Mouse (Mus musculus): Measurements from ENCODE around the gene Crip2. TPM values are rescaled to one million over a fixed set of nuclear protein-coding genes. Genes with fewer than 3 reads are reported as not detected.

Crip2 gene
- polyA plus RNA-seq, 1 experiment from 2014 or later = 444 TPM

- Histone ChIP-seq H3K4me2 (ENCODE audit: low read length) (no peak overlapping the region), H3K9me3 (ENCODE audit: control insufficient read depth, low read length) (no peaks in the 10 kb centered on the region), H3K4me3 (replicated peaks; ENCODE audit: low read length) (no peak overlapping the region), H3K4me1 (replicated peaks; ENCODE audit: control insufficient read depth, insufficient read depth, low read length) (no peaks in the 10 kb centered on the region), H3K9ac (replicated peaks; ENCODE audit: low read depth, low read length) (no peak overlapping the region), H3K27ac (ENCODE audit: low read length) (no peak overlapping the region), H3K27me3 (replicated peaks; ENCODE audit: control insufficient read depth, insufficient read depth, low read length) (no peaks in the 10 kb centered on the region), H3K36me3 (ENCODE audit: control insufficient read depth, insufficient read depth) (peaks cover 45% of the 10 kb centered on the region)
- WGBS = 96% methylated on average over 6 of the region's 6 CpGs
- ATAC-seq = no peak
Measured at GRCm38 (mm10) chr12:113124726-113125125, 15.3 kb upstream of the Crip2 start.

GRCm38 (mm10) chr12:113130732-113131131, 9.3 kb upstream of the Crip2 start:
- no peak overlapping the region for H3K4me3 ChIP-seq (replicated peaks; ENCODE audit: low read length)
- no peak for ATAC-seq
- 95% methylated on average over 8 of the region's 8 CpGs for WGBS
- H3K36me3 ChIP-seq (ENCODE audit: control insufficient read depth, insufficient read depth) = peaks cover 55% of the 10 kb centered on the region
- H3K4me2 ChIP-seq (ENCODE audit: low read length) = no peak overlapping the region
- no peak overlapping the region for H3K27ac ChIP-seq (ENCODE audit: low read length)
- H3K27me3 ChIP-seq (replicated peaks; ENCODE audit: control insufficient read depth, insufficient read depth, low read length) = no peaks in the 10 kb centered on the region
- H3K9me3 ChIP-seq (ENCODE audit: control insufficient read depth, low read length) = no peaks in the 10 kb centered on the region
- H3K9ac ChIP-seq (replicated peaks; ENCODE audit: low read depth, low read length) = no peak overlapping the region
- no peaks in the 10 kb centered on the region for H3K4me1 ChIP-seq (replicated peaks; ENCODE audit: control insufficient read depth, insufficient read depth, low read length)

GRCm38 (mm10) chr12:113131601-113132000, 8.4 kb upstream of the Crip2 start:
- no peak overlapping the region for H3K9ac ChIP-seq (replicated peaks; ENCODE audit: low read depth, low read length)
- no peak overlapping the region for H3K4me3 ChIP-seq (replicated peaks; ENCODE audit: low read length)
- H3K27me3 ChIP-seq (replicated peaks; ENCODE audit: control insufficient read depth, insufficient read depth, low read length) = no peaks in the 10 kb centered on the region
- no peak overlapping the region for H3K4me2 ChIP-seq (ENCODE audit: low read length)
- no peaks in the 10 kb centered on the region for H3K4me1 ChIP-seq (replicated peaks; ENCODE audit: control insufficient read depth, insufficient read depth, low read length)
- peaks cover 61% of the 10 kb centered on the region for H3K36me3 ChIP-seq (ENCODE audit: control insufficient read depth, insufficient read depth)
- H3K27ac ChIP-seq (ENCODE audit: low read length) = no peak overlapping the region
- no peak for ATAC-seq
- no peaks in the 10 kb centered on the region for H3K9me3 ChIP-seq (ENCODE audit: control insufficient read depth, low read length)
- 97% methylated on average over 14 of the region's 14 CpGs for whole genome bisulfite sequencing

GRCm38 (mm10) chr12:113132567-113132966, 7.5 kb upstream of the Crip2 start:
- H3K4me3 ChIP-seq (replicated peaks; ENCODE audit: low read length) = no peak overlapping the region
- H3K4me2 ChIP-seq (ENCODE audit: low read length) = no peak overlapping the region
- H3K27ac ChIP-seq (ENCODE audit: low read length) = no peak overlapping the region
- 49% methylated on average over 2 of the region's 2 CpGs for WGBS
- H3K36me3 ChIP-seq (ENCODE audit: control insufficient read depth, insufficient read depth) = peaks cover 68% of the 10 kb centered on the region
- H3K4me1 ChIP-seq (replicated peaks; ENCODE audit: control insufficient read depth, insufficient read depth, low read length) = no peaks in the 10 kb centered on the region
- H3K9me3 ChIP-seq (ENCODE audit: control insufficient read depth, low read length) = no peaks in the 10 kb centered on the region
- no peak overlapping the region for H3K9ac ChIP-seq (replicated peaks; ENCODE audit: low read depth, low read length)
- no peaks in the 10 kb centered on the region for H3K27me3 ChIP-seq (replicated peaks; ENCODE audit: control insufficient read depth, insufficient read depth, low read length)
- no peak for ATAC-seq

GRCm38 (mm10) chr12:113133260-113133659, 6.8 kb upstream of the Crip2 start:
- Histone ChIP-seq H3K27me3 (replicated peaks; ENCODE audit: control insufficient read depth, insufficient read depth, low read length) (no peaks in the 10 kb centered on the region), H3K4me1 (replicated peaks; ENCODE audit: control insufficient read depth, insufficient read depth, low read length) (no peaks in the 10 kb centered on the region), H3K36me3 (ENCODE audit: control insufficient read depth, insufficient read depth) (peaks cover 61% of the 10 kb centered on the region), H3K4me2 (ENCODE audit: low read length) (no peak overlapping the region), H3K27ac (ENCODE audit: low read length) (no peak overlapping the region), H3K9ac (replicated peaks; ENCODE audit: low read depth, low read length) (no peak overlapping the region), H3K9me3 (ENCODE audit: control insufficient read depth, low read length) (no peaks in the 10 kb centered on the region), H3K4me3 (replicated peaks; ENCODE audit: low read length) (no peak overlapping the region)
- 87% methylated on average over 9 of the region's 9 CpGs for WGBS
- no peak for ATAC-seq

- Histone ChIP-seq H3K36me3 (ENCODE audit: control insufficient read depth, insufficient read depth) (peaks cover 56% of the 10 kb centered on the region), H3K9ac (replicated peaks; ENCODE audit: low read depth, low read length) (no peak overlapping the region), H3K9me3 (ENCODE audit: control insufficient read depth, low read length) (no peaks in the 10 kb centered on the region), H3K4me3 (replicated peaks; ENCODE audit: low read length) (no peak overlapping the region), H3K27ac (ENCODE audit: low read length) (no peak overlapping the region), H3K27me3 (replicated peaks; ENCODE audit: control insufficient read depth, insufficient read depth, low read length) (no peaks in the 10 kb centered on the region), H3K4me2 (ENCODE audit: low read length) (no peak overlapping the region), H3K4me1 (replicated peaks; ENCODE audit: control insufficient read depth, insufficient read depth, low read length) (peaks cover 5% of the 10 kb centered on the region)
- no peak for ATAC-seq
- WGBS = 82% methylated on average over 5 of the region's 5 CpGs
Measured at GRCm38 (mm10) chr12:113133861-113134403, 6.1 kb upstream of the Crip2 start.

GRCm38 (mm10) chr12:113134502-113134901, 5.5 kb upstream of the Crip2 start:
- H3K4me2 ChIP-seq (ENCODE audit: low read length) = no peak overlapping the region
- H3K27ac ChIP-seq (ENCODE audit: low read length) = no peak overlapping the region
- H3K4me1 ChIP-seq (replicated peaks; ENCODE audit: control insufficient read depth, insufficient read depth, low read length) = peaks cover 11% of the 10 kb centered on the region
- H3K9me3 ChIP-seq (ENCODE audit: control insufficient read depth, low read length) = no peaks in the 10 kb centered on the region
- H3K27me3 ChIP-seq (replicated peaks; ENCODE audit: control insufficient read depth, insufficient read depth, low read length) = no peaks in the 10 kb centered on the region
- no peak for ATAC-seq
- no peak overlapping the region for H3K4me3 ChIP-seq (replicated peaks; ENCODE audit: low read length)
- no peak overlapping the region for H3K9ac ChIP-seq (replicated peaks; ENCODE audit: low read depth, low read length)
- H3K36me3 ChIP-seq (ENCODE audit: control insufficient read depth, insufficient read depth) = peaks cover 53% of the 10 kb centered on the region
- WGBS = 93% methylated on average over 4 of the region's 4 CpGs

GRCm38 (mm10) chr12:113135401-113135800, 4.6 kb upstream of the Crip2 start:
- H3K9ac ChIP-seq (replicated peaks; ENCODE audit: low read depth, low read length) = no peak overlapping the region
- H3K4me2 ChIP-seq (ENCODE audit: low read length) = no peak overlapping the region
- H3K4me1 ChIP-seq (replicated peaks; ENCODE audit: control insufficient read depth, insufficient read depth, low read length) = peaks cover 14% of the 10 kb centered on the region
- ATAC-seq = no peak
- H3K9me3 ChIP-seq (ENCODE audit: control insufficient read depth, low read length) = no peaks in the 10 kb centered on the region
- no peak overlapping the region for H3K4me3 ChIP-seq (replicated peaks; ENCODE audit: low read length)
- H3K27me3 ChIP-seq (replicated peaks; ENCODE audit: control insufficient read depth, insufficient read depth, low read length) = no peaks in the 10 kb centered on the region
- H3K27ac ChIP-seq (ENCODE audit: low read length) = no peak overlapping the region
- H3K36me3 ChIP-seq (ENCODE audit: control insufficient read depth, insufficient read depth) = peaks cover 44% of the 10 kb centered on the region
- WGBS = 85% methylated on average over 7 of the region's 7 CpGs

GRCm38 (mm10) chr12:113136492-113137020, 3.5 kb upstream of the Crip2 start:
- 83% methylated on average over 17 of the region's 17 CpGs for WGBS

More at GRCm38 (mm10) chr12:113136492-113137020, 3.5 kb upstream of the Crip2 start:
- H3K36me3 ChIP-seq (ENCODE audit: control insufficient read depth, insufficient read depth) = peaks cover 42% of the 10 kb centered on the region
- ATAC-seq = no peak
- no peaks in the 10 kb centered on the region for H3K9me3 ChIP-seq (ENCODE audit: control insufficient read depth, low read length)
- H3K9ac ChIP-seq (replicated peaks; ENCODE audit: low read depth, low read length) = no peak overlapping the region
- H3K4me1 ChIP-seq (replicated peaks; ENCODE audit: control insufficient read depth, insufficient read depth, low read length) = peaks cover 22% of the 10 kb centered on the region
- H3K27ac ChIP-seq (ENCODE audit: low read length) = no peak overlapping the region
- no peak overlapping the region for H3K4me2 ChIP-seq (ENCODE audit: low read length)
- H3K27me3 ChIP-seq (replicated peaks; ENCODE audit: control insufficient read depth, insufficient read depth, low read length) = no peaks in the 10 kb centered on the region
- no peak overlapping the region for H3K4me3 ChIP-seq (replicated peaks; ENCODE audit: low read length)
